Mouse (Mus musculus) neural tube, embryonic 11.5 days (tissue): Measurements from ENCODE around the gene Spata46. TPM values are rescaled to one million over a fixed set of nuclear protein-coding genes. Genes with fewer than 3 reads are reported as not detected.

Experiments
- ATAC-seq: fragments of 200-750 bp; cut with Nextera tagmentation; 2 replicates; pipeline ENCODE4 v1.8.0; 2017; ENCODE audit warnings: moderate number of reproducible peaks, mild to moderate bottlenecking, moderate TSS enrichment, moderate library complexity; ENCODE audit not compliant: insufficient read depth, low FRiP score, low TSS enrichment
- DNase-seq: peaks from one replicate; pipeline ENCODE4 v3.0.0-alpha.2; 2015; ENCODE audit warnings: low spot score
- H3K27ac ChIP-seq: fragments of 300-500 bp; sonication (generic); 2 replicates; pipeline ENCODE4 v1.5.1; 2014; ENCODE audit warnings: low read depth, mild to moderate bottlenecking, low read length
- H3K27me3 ChIP-seq: fragments of 300-500 bp; sonication (generic); 2 replicates; pipeline ENCODE4 v1.6.1; 2014; ENCODE audit warnings: mild to moderate bottlenecking, low read length, mixed read lengths; ENCODE audit not compliant: control insufficient read depth, insufficient read depth
- H3K36me3 ChIP-seq: fragments of 300-500 bp; sonication (generic); 2 replicates; pipeline ENCODE4 v1.6.1; 2014; ENCODE audit warnings: mild to moderate bottlenecking, low read length, moderate library complexity, mixed read lengths; ENCODE audit not compliant: control insufficient read depth, insufficient read depth
- H3K4me1 ChIP-seq: fragments of 300-500 bp; sonication (generic); 2 replicates; pipeline ENCODE4 v1.6.1; 2014; ENCODE audit warnings: low read length, mixed read lengths; ENCODE audit not compliant: control insufficient read depth, insufficient read depth
- H3K4me2 ChIP-seq: fragments of 300-500 bp; sonication (generic); 2 replicates; pipeline ENCODE4 v1.6.1; 2014; ENCODE audit warnings: low read depth, mild to moderate bottlenecking, moderate library complexity
- H3K4me3 ChIP-seq: fragments of 300-500 bp; sonication (generic); 2 replicates; pipeline ENCODE4 v1.5.1; 2014; ENCODE audit warnings: low read depth, low read length
- H3K9ac ChIP-seq: fragments of 300-500 bp; sonication (generic); 2 replicates; pipeline ENCODE4 v1.6.1; 2014; ENCODE audit warnings: mild to moderate bottlenecking, low read length
- H3K9me3 ChIP-seq: fragments of 300-500 bp; sonication (generic); 2 replicates; pipeline ENCODE4 v1.6.1; 2016; ENCODE audit warnings: low read length; ENCODE audit not compliant: control insufficient read depth
- WGBS: fragments of 180-500 bp; shearing (Covaris S2); extraction: QIAGEN DNeasy Blood & Tissue Kit; methylation state at CpG from one replicate; pipeline ENCODE4 v1.1.7; 2014; 5-methylcytosine and 5-hydroxymethylcytosine counted together
- polyA plus RNA-seq: library from polyadenylated mRNA; unstranded; fragments of >200 nt; fragmentation: Nextera tagmentation; extraction: Ambion mirVana; gene quantifications from 2 replicates; pipeline ENCODE4 v1.2.1, GENCODE M21; 2014

The Spata46 gene
- polyA plus RNA-seq, 1 experiment from 2014 or later = 1.2 TPM

DNA sequence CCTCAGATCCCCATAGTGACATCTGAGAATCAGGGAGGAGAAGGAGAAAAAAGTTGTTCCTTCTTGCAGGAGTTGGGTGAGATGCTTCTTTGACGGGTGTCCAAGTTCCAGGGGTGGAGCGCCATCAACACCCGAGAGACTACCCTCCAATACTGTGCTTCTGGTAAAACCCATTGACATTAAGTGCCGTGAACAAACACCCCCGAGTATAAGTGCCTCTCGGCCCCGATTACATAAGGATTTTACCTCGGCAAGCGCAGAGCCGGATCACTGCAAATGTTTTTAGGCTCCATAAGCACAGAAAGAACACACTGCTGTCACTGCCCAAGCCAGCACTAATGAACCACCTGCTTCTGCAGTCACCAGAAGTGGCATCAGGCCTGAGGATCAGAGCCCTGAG, 14.4 kb downstream of the Spata46 start:
- DNase-seq (no peak), ATAC-seq (no peak)
- Histone ChIP-seq H3K4me1 (no peaks in the 10 kb centered on the region), H3K27ac (no peak overlapping the region), H3K4me3 (no peak overlapping the region), H3K4me2 (no peak overlapping the region), H3K9me3 (no peaks in the 10 kb centered on the region), H3K27me3 (no peaks in the 10 kb centered on the region), H3K36me3 (no peaks in the 10 kb centered on the region), H3K9ac (no peak overlapping the region)
- WGBS = 87% methylated on average over 10 of the region's 10 CpGs

DNA sequence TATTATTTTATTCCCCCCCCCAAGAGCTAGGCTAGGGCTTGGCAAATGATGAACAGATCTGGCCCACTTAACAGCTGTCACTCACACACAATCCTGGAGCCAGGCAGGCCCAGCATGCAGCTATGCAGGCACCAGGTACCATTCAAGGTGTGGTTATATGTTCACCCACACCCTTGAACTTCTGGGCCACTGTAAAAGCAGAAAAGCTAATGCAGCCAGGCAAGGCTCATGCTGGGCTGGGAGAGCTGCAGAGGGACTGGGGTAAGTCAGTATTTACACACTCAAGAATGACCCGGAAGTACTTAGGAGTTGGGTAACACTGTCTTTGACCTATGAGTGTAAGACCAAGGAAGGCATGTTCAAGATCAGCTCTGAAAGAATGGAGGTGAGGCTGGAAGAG, 15.7 kb downstream of the Spata46 start:
- Histone ChIP-seq H3K4me2 (no peak overlapping the region), H3K27ac (no peak overlapping the region), H3K9me3 (no peaks in the 10 kb centered on the region), H3K36me3 (no peaks in the 10 kb centered on the region), H3K4me1 (no peaks in the 10 kb centered on the region), H3K9ac (no peak overlapping the region), H3K4me3 (no peak overlapping the region), H3K27me3 (no peaks in the 10 kb centered on the region)
- 91% methylated on average over 1 of the region's 1 CpGs for WGBS
- DNase-seq = no peak
- ATAC-seq = no peak

DNA sequence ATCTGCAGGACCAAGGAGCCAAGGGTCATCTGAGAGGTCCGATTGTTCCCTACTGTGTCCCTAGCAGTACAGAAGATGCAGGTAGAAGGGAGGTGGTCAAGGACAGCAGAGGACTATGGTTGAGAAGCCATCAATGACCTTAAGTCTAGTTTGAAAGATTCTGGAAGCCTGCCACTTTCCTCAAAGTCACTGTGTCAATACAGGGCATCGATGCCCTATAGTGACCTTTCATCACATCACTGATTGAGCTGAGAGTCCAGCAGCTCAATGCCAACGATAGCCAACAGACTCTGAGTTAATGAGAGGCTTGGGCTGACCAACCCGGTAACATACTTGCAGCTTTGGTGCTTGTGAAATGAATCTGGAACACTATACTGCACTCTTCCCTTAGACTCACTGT, 16.7 kb downstream of the Spata46 start:
- ATAC-seq = no peak
- no peaks in the 10 kb centered on the region for H3K36me3 ChIP-seq
- no peaks in the 10 kb centered on the region for H3K27me3 ChIP-seq

GRCm38 (mm10) chr1:170331926-170332325, 23.3 kb downstream of the Spata46 start:
- Histone ChIP-seq H3K9ac (no peak overlapping the region), H3K36me3 (no peaks in the 10 kb centered on the region), H3K4me2 (no peak overlapping the region), H3K27me3 (no peaks in the 10 kb centered on the region), H3K4me3 (no peak overlapping the region), H3K9me3 (no peaks in the 10 kb centered on the region), H3K4me1 (no peaks in the 10 kb centered on the region), H3K27ac (no peak overlapping the region)
- 75% methylated on average over 6 of the region's 6 CpGs for WGBS
- ATAC-seq (no peak), DNase-seq (no peak)

More for the DNA sequence above, 16.7 kb downstream of the Spata46 start:
- no peak overlapping the region for H3K4me3 ChIP-seq
- WGBS = 83% methylated on average over 4 of the region's 4 CpGs
- no peak overlapping the region for H3K4me2 ChIP-seq
- no peaks in the 10 kb centered on the region for H3K4me1 ChIP-seq
- no peaks in the 10 kb centered on the region for H3K9me3 ChIP-seq
- no peak overlapping the region for H3K9ac ChIP-seq
- H3K27ac ChIP-seq = no peak overlapping the region
- no peak for DNase-seq

DNA sequence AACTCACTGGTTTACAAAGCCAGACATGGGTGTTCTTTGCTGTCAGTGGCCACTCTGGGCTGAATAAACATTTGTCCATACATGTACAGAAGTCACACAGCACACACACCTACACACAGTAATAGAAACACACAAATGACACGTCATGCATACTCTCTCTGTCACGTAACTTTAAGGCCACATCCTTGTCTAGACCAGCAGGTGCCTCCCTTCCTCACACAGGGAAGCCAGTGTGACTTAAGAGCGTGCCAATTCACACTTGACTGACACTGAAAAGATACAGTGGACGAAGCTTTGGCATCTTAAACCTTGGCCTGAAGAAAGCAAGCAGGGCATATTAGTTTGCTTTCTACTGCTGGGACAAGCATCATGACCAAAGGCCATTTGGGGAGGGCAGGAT, 24.2 kb downstream of the Spata46 start:
- DNase-seq (no peak), ATAC-seq (no peak)
- WGBS = 81% methylated on average over 4 of the region's 4 CpGs
- Histone ChIP-seq H3K27ac (no peak overlapping the region), H3K4me2 (no peak overlapping the region), H3K9ac (no peak overlapping the region), H3K27me3 (no peaks in the 10 kb centered on the region), H3K4me3 (no peak overlapping the region), H3K36me3 (no peaks in the 10 kb centered on the region), H3K4me1 (no peaks in the 10 kb centered on the region), H3K9me3 (no peaks in the 10 kb centered on the region)

DNA sequence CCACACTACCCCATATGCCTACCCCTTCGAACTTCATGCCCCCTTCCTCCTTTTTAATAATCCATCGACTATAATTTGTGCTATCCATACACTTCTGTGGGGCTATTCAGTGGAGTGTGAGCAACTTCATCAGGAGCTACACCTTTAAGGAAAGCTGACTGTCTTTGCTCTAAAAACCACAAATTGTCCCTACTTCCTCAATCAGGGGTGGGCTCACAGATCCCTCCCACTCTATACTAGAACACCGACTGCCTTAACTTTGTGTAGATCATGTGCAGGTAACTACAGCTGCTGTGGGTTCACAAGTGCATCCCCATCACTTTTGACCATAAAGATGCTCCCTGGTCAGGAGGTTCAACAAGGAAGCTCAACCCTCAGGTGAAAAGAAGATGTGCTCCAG, 31.3 kb downstream of the Spata46 start:
- DNase-seq (no peak), ATAC-seq (no peak)
- no peak overlapping the region for H3K4me2 ChIP-seq
- no peak overlapping the region for H3K9ac ChIP-seq
- H3K4me3 ChIP-seq = no peak overlapping the region
- no peaks in the 10 kb centered on the region for H3K36me3 ChIP-seq
- no peak overlapping the region for H3K27ac ChIP-seq
- H3K4me1 ChIP-seq = no peaks in the 10 kb centered on the region
- WGBS = 92% methylated on average over 3 of the region's 3 CpGs
- no peaks in the 10 kb centered on the region for H3K9me3 ChIP-seq
- no peaks in the 10 kb centered on the region for H3K27me3 ChIP-seq

DNA sequence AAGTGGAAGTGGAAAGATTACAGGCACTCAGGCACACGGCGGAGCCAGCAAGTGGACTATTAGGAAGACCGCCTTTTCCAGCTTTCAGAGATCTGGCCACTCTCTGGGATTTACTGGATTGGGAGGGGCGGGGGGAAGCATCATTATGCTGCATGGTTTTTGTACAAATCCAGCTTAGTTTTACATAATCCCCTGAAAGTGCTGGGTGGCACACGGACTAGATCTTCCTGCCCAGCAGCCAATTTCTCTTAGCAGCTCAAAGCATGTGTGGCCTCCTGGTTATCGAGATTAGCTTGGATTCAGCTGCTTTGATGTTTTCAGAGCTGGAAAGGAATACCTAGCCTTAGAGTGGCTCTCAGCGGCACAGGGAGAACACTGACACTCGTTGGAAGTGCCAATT, 34.5 kb downstream of the Spata46 start:
- no peaks in the 10 kb centered on the region for H3K27me3 ChIP-seq
- 80% methylated on average over 8 of the region's 8 CpGs for WGBS
- H3K4me1 ChIP-seq = no peaks in the 10 kb centered on the region
- H3K27ac ChIP-seq = no peak overlapping the region
- no peak for ATAC-seq
- no peak overlapping the region for H3K4me2 ChIP-seq
- no peaks in the 10 kb centered on the region for H3K9me3 ChIP-seq
- no peak overlapping the region for H3K4me3 ChIP-seq
- H3K36me3 ChIP-seq = no peaks in the 10 kb centered on the region
- H3K9ac ChIP-seq = no peak overlapping the region
- no peak for DNase-seq

DNA sequence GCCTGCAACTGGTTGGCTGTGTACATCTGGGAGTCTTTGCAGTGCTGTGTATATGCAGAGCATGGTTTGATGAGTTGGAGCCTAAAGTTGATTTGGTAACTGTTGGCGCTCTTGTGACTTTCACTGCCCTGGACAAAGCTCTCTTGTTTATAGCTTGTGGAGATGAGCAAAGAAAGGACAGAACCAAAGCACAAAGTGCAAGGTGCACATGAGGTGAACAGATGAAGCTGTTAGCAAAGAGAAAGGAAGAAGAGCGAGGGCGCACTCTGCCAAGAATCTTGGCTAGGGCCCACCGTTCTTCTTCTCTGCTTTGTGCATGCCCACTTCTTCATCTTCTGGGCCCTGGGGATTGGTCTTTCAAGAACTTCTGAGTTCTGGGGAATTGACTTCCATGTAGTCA, 35.3 kb downstream of the Spata46 start:
- no peak overlapping the region for H3K4me2 ChIP-seq
- H3K4me1 ChIP-seq = no peaks in the 10 kb centered on the region
- no peaks in the 10 kb centered on the region for H3K36me3 ChIP-seq
- no peaks in the 10 kb centered on the region for H3K27me3 ChIP-seq
- H3K9me3 ChIP-seq = no peaks in the 10 kb centered on the region
- H3K4me3 ChIP-seq = no peak overlapping the region
- DNase-seq (no peak), ATAC-seq (no peak)
- WGBS = 97% methylated on average over 4 of the region's 4 CpGs
- no peak overlapping the region for H3K27ac ChIP-seq
- no peak overlapping the region for H3K9ac ChIP-seq

- Histone ChIP-seq H3K36me3 (no peaks in the 10 kb centered on the region), H3K9me3 (no peaks in the 10 kb centered on the region), H3K4me1 (no peaks in the 10 kb centered on the region), H3K9ac (no peak overlapping the region), H3K4me3 (no peak overlapping the region), H3K27ac (no peak overlapping the region), H3K4me2 (no peak overlapping the region), H3K27me3 (no peaks in the 10 kb centered on the region)
- 83% methylated on average over 3 of the region's 3 CpGs for WGBS
- no peak for DNase-seq
- no peak for ATAC-seq
These were observed 37.7 kb downstream of the Spata46 start for GRCm38 (mm10) chr1:170346266-170346665.
